Mouse (Mus musculus): ENCODE data around the gene Ifih1. TPM values are rescaled to one million over a fixed set of nuclear protein-coding genes. Genes with fewer than 3 reads are reported as not detected.

Ifih1 gene
- 1 to 10 TPM; 2.5 to 3.4 TPM for total RNA-seq (2023)

DNA sequence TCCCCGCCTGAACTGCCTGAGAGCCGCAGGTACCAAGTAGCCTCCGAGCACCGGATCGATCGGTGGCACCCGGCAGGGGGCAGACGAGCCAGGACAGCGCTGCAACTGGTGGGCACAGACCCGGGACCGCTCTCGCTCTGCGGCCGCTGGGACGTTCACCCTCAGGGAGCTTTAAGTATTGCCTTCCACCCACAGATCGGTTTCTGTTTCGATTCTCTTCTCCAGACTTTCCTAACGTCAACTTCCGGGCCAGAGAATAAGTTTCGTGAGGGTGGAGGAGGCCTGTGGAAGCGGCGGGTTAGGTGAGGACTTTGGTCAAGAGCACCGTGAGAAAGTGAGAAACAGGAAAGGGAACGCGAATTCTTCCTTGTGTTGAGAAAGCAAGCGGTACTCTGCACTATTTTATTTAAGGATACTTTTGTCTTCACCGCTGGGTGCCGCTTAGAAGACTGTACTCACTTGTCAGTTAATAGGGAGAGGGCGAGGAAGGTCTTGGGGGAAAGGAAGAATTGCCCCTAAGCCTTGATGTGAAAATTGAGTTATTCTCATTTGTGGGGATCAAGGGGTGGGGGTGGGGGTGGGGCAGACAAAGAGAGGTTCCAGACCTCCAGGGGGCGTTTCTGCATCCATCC lies at the start of gene Ifih1:
Gene Ifih1 (minus strand): TSS at position 242 of the 632 bp plus-strand sequence.

GRCm38 (mm10) chr2:62664135-62664670 lies 18.1 kb upstream of the Ifih1 start, which contains the start of gene Gca:
Gca (plus strand) TSS chr2:62664285.

DNA sequence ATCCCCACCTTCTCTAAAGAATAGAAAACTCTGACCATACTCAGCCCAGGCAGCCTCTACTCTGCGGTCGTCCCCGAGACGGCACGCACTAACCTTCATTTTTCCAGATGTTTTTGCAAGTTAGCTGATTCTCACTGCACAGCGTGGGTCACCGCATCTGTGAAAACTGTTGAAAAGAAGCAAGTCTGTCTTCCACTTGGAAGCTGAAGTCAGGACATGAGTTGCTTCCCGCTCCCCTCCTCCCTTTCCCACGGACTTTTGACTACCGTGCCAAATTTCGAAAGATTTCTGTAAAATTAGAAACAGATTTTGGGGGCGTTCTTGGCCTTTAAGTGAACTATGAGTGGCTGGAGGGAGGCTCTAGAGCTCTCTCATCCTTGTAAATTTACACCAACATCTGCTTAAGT lies 72.3 kb downstream of the Ifih1 start, which contains the start of gene Fap:
Gene Fap (minus strand): TSS at position 323 of the 407 bp plus-strand sequence.

Other genes starting within 250 kb of the Ifih1 start
- 100 to 1,000 TPM; 101 to 103 TPM for gene Dpp4, start 234.0 kb downstream of the Ifih1 start, total RNA-seq (2023)
- gene Gcg, start 162.6 kb downstream of the Ifih1 start, total RNA-seq (2023) = not detected
- gene Fap, start 72.2 kb downstream of the Ifih1 start, total RNA-seq (2023) = under 1 TPM in 1 of 2 experiments, not detected in 1; 0.64 TPM
- gene Gca, start 18.0 kb upstream of the Ifih1 start, total RNA-seq (2023) = under 1 TPM; 0.50 to 0.93 TPM

Measured in B cell, adult 67 days (primary cell).